Mouse (Mus musculus): ENCODE measurements around the gene Slc7a8. TPM values are rescaled to one million over a fixed set of nuclear protein-coding genes. Genes with fewer than 3 reads are reported as not detected.

Slc7a8 gene
- polyA plus RNA-seq, 1 experiment from 2014 or later, result 2.8 TPM

DNA sequence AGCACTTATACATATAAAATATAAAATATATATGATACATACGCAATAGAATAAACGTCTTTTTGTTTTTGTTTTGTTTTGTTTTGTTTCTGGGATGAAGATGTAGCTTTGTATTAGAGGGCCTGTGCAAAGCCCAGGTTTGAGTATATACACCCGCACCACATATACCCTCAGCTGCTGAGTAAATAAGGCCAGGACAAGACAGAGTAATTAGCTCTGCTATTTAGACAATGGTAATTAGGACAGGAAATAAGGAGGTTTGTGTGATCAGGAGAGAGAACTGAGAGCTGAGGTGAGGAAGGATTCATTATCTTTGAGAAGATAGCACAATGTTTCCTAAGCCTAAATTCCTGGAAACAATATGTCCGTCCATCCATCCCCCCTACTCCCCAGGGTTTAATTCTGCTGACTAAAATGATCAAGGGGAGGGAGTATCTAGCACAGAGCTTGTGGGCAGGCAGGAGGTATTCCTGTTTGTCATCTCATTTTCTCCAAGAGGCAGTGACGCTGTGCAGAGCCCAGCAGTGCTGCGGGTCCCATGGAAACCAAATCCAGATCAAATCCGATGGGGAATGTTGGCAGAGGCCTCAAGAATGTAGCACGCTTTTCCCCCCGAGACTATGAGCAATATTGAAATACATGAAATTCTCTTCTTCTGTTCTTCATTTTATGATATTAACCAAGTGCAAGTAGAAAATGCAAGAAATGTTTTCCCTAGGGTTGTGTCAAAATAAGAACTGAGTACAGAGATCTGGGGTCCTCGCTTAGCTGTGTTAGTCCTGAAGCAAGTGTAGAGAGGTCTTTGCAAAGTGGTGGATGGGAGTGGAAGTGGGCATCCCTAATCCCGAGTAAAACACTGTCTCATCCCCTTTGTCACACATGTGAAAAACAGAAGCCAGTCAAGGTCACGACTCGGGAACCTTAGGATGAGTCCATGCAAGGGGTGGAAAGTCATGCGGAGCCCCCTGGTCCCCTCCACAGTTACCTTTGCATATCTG, 44.9 kb downstream of the Slc7a8 start:
- H3K27ac ChIP-seq (ENCODE audit: low read depth, low read length), result no peak overlapping the region
- H3K9ac ChIP-seq (ENCODE audit: low read depth, low read length), result no peak overlapping the region
- no peaks in the 10 kb centered on the region for H3K4me1 ChIP-seq (replicated peaks; ENCODE audit: control insufficient read depth, insufficient read depth, low read length)
- no peak overlapping the region for H3K4me2 ChIP-seq (replicated peaks; ENCODE audit: low read depth, low read length)
- no peak for DNase-seq (ENCODE audit: low spot score)
- no peak for ATAC-seq (ENCODE audit: low FRiP score)
- no peaks in the 10 kb centered on the region for H3K9me3 ChIP-seq (ENCODE audit: control insufficient read depth, low read length)
- H3K4me3 ChIP-seq (ENCODE audit: low read depth, low read length), result no peak overlapping the region
- WGBS, result 73% methylated on average over 14 of the region's 14 CpGs
- no peaks in the 10 kb centered on the region for H3K36me3 ChIP-seq (ENCODE audit: control insufficient read depth, insufficient read depth, low read length)
- no peaks in the 10 kb centered on the region for H3K27me3 ChIP-seq (ENCODE audit: control insufficient read depth, insufficient read depth, low read length)

DNA sequence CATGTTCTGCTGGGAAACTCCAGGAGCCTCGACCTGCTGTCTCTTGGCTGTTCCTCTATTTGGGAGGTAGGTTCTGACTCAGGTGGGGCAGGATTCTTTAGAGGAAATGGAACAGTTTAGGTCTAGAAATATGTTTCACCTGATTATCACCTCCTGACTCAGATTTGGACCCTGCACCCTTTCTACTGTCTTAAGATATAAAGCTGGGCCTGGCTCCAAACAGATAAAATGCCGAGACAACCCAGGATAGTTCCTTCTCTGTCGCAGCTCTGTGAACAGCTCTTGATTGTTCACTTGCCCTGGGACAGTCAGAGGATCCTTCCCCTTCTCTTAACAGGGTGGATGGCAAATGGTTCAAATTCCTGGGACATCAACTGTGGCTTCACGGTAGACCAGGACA, 46.5 kb downstream of the Slc7a8 start:
- ATAC-seq (ENCODE audit: low FRiP score) (no peak), DNase-seq (ENCODE audit: low spot score) (no peak)
- WGBS, result 72% methylated on average over 4 of the region's 4 CpGs
- Histone ChIP-seq H3K27ac (ENCODE audit: low read depth, low read length) (no peak overlapping the region), H3K27me3 (ENCODE audit: control insufficient read depth, insufficient read depth, low read length) (no peaks in the 10 kb centered on the region), H3K9me3 (ENCODE audit: control insufficient read depth, low read length) (no peaks in the 10 kb centered on the region), H3K9ac (ENCODE audit: low read depth, low read length) (no peak overlapping the region), H3K36me3 (ENCODE audit: control insufficient read depth, insufficient read depth, low read length) (no peaks in the 10 kb centered on the region), H3K4me1 (replicated peaks; ENCODE audit: control insufficient read depth, insufficient read depth, low read length) (no peaks in the 10 kb centered on the region), H3K4me3 (ENCODE audit: low read depth, low read length) (no peak overlapping the region), H3K4me2 (replicated peaks; ENCODE audit: low read depth, low read length) (no peak overlapping the region)

- H3K36me3 ChIP-seq (ENCODE audit: control insufficient read depth, insufficient read depth, low read length), result no peaks in the 10 kb centered on the region
- no peak overlapping the region for H3K9ac ChIP-seq (ENCODE audit: low read depth, low read length)
- H3K4me1 ChIP-seq (replicated peaks; ENCODE audit: control insufficient read depth, insufficient read depth, low read length), result no peaks in the 10 kb centered on the region
- WGBS, result 82% methylated on average over 4 of the region's 4 CpGs
- H3K4me3 ChIP-seq (ENCODE audit: low read depth, low read length), result no peak overlapping the region
- ATAC-seq (ENCODE audit: low FRiP score) (no peak), DNase-seq (ENCODE audit: low spot score) (no peak)
- no peaks in the 10 kb centered on the region for H3K9me3 ChIP-seq (ENCODE audit: control insufficient read depth, low read length)
- no peaks in the 10 kb centered on the region for H3K27me3 ChIP-seq (ENCODE audit: control insufficient read depth, insufficient read depth, low read length)
- no peak overlapping the region for H3K27ac ChIP-seq (ENCODE audit: low read depth, low read length)
- H3K4me2 ChIP-seq (replicated peaks; ENCODE audit: low read depth, low read length), result no peak overlapping the region
Measured at GRCm38 (mm10) chr14:54734004-54734403, 47.7 kb downstream of the Slc7a8 start.

DNA sequence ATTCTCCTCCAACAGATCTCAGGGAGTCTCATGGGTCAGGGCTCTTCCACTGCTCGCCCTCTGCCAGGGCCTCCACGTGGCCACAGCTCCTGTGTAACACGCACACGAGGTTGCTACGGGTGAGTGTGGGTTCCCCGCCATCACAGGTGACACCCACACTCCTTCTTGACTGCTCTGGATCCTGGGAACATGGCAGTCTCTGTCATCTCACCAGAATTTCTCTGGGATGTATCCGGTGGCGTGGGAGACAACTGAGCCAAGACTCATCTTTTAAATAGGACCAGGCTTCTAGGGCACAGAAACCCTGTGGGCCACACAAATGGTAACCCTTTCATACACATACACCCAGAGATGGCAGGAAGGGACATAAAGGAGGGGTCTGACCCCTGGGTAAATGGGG, 49.5 kb downstream of the Slc7a8 start:
- Histone ChIP-seq H3K9me3 (ENCODE audit: control insufficient read depth, low read length) (no peaks in the 10 kb centered on the region), H3K4me1 (replicated peaks; ENCODE audit: control insufficient read depth, insufficient read depth, low read length) (no peaks in the 10 kb centered on the region), H3K36me3 (ENCODE audit: control insufficient read depth, insufficient read depth, low read length) (no peaks in the 10 kb centered on the region), H3K4me3 (ENCODE audit: low read depth, low read length) (no peak overlapping the region), H3K4me2 (replicated peaks; ENCODE audit: low read depth, low read length) (no peak overlapping the region), H3K27me3 (ENCODE audit: control insufficient read depth, insufficient read depth, low read length) (no peaks in the 10 kb centered on the region), H3K9ac (ENCODE audit: low read depth, low read length) (no peak overlapping the region), H3K27ac (ENCODE audit: low read depth, low read length) (no peak overlapping the region)
- ATAC-seq (ENCODE audit: low FRiP score) (no peak), DNase-seq (ENCODE audit: low spot score) (no peak)
- 91% methylated on average over 8 of the region's 8 CpGs for WGBS

DNA sequence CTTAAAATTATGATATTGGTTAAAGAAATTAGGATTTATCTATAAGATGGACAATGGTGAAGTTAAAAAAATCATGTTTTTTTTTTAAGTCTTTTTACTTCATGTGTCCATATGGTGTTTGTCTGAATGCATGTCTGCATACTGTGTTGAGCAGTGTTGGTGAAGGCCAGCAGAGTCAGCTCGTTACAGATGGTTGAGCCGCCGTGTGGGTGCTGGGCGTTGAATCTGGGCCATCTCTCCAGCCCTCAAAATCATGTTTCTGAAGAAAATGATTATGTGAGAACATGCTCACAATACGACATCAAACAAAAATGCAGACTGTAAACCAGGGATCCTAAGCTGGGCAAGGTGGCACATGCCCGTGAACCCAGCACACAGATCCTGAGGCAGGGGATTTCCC, 51.4 kb downstream of the Slc7a8 start:
- H3K9me3 ChIP-seq (ENCODE audit: control insufficient read depth, low read length), result no peaks in the 10 kb centered on the region
- no peak overlapping the region for H3K27ac ChIP-seq (ENCODE audit: low read depth, low read length)
- DNase-seq (ENCODE audit: low spot score), result no peak
- no peak overlapping the region for H3K4me3 ChIP-seq (ENCODE audit: low read depth, low read length)
- H3K36me3 ChIP-seq (ENCODE audit: control insufficient read depth, insufficient read depth, low read length), result no peaks in the 10 kb centered on the region
- H3K9ac ChIP-seq (ENCODE audit: low read depth, low read length), result no peak overlapping the region
- ATAC-seq (ENCODE audit: low FRiP score), result no peak
- H3K4me1 ChIP-seq (replicated peaks; ENCODE audit: control insufficient read depth, insufficient read depth, low read length), result no peaks in the 10 kb centered on the region
- H3K4me2 ChIP-seq (replicated peaks; ENCODE audit: low read depth, low read length), result no peak overlapping the region
- 94% methylated on average over 6 of the region's 6 CpGs for WGBS
- H3K27me3 ChIP-seq (ENCODE audit: control insufficient read depth, insufficient read depth, low read length), result no peaks in the 10 kb centered on the region

DNA sequence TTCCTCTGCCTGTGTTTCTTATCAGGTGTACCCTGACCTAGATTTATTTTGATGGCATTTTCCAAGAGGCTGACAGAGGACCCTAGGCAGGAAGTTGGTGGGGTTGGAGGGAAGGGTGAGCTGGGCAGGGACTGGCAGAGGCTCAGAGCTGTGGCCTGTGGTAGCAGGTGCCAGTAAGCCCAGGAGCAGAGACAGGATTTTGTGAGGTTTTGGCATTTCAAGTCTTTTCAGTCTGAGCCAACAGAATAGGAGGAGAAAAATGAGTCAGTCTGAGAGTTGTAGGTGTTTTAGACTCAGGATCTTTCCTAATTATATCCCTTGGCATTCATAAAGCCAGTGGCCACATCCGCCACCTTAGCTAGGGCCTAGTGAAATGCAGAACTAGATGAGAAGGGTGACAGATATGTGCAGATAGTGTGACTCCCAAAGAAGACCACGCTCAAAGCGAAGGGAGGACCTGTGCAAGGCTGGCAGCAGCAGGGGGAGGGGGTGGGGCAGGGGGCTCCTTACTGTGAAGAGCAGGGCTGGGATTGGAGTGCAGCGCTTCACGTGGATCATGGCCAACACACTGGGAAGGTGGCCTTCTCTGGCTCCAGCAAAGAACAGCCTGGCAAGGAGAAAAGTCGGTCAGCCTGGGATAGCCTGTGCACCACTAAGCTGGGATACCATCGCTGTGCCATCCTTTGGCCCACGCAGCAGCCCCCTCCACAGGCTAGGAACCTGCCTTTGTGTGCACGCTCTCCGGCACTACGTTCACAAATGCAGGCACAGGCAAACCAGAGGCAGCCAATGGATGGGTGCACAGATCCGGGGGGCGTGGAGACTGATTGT, 52.7 kb downstream of the Slc7a8 start:
- Histone ChIP-seq H3K36me3 (ENCODE audit: control insufficient read depth, insufficient read depth, low read length) (no peaks in the 10 kb centered on the region), H3K4me2 (replicated peaks; ENCODE audit: low read depth, low read length) (no peak overlapping the region), H3K9ac (ENCODE audit: low read depth, low read length) (no peak overlapping the region), H3K27ac (ENCODE audit: low read depth, low read length) (no peak overlapping the region), H3K9me3 (ENCODE audit: control insufficient read depth, low read length) (no peaks in the 10 kb centered on the region), H3K27me3 (ENCODE audit: control insufficient read depth, insufficient read depth, low read length) (no peaks in the 10 kb centered on the region), H3K4me1 (replicated peaks; ENCODE audit: control insufficient read depth, insufficient read depth, low read length) (no peaks in the 10 kb centered on the region), H3K4me3 (ENCODE audit: low read depth, low read length) (no peak overlapping the region)
- DNase-seq (ENCODE audit: low spot score) (no peak), ATAC-seq (ENCODE audit: low FRiP score) (no peak)
- WGBS, result 61% methylated on average over 13 of the region's 13 CpGs

DNA sequence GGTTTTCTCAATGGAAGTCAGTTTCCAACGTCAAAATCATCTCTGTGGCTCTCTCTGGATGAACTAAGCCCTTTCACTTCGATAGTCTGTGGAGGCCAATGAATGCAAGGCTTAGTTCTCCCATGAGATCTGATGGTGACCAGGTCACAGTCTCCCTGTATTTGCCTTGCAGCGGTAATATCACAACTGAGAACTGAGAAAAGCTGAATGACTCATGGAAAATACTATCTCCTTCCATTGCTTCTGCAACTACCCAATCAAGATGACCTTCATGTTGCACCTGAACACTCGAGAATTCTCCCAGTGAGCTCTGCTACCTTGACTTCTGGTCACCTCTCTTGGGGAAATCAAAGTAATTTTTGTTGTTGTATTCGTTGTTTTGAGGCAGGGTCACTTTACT, 54.2 kb downstream of the Slc7a8 start:
- DNase-seq (ENCODE audit: low spot score) (no peak), ATAC-seq (ENCODE audit: low FRiP score) (no peak)
- Histone ChIP-seq H3K9me3 (ENCODE audit: control insufficient read depth, low read length) (no peaks in the 10 kb centered on the region), H3K4me3 (ENCODE audit: low read depth, low read length) (no peak overlapping the region), H3K36me3 (ENCODE audit: control insufficient read depth, insufficient read depth, low read length) (no peaks in the 10 kb centered on the region), H3K4me1 (replicated peaks; ENCODE audit: control insufficient read depth, insufficient read depth, low read length) (no peaks in the 10 kb centered on the region), H3K27me3 (ENCODE audit: control insufficient read depth, insufficient read depth, low read length) (no peaks in the 10 kb centered on the region), H3K4me2 (replicated peaks; ENCODE audit: low read depth, low read length) (no peak overlapping the region), H3K9ac (ENCODE audit: low read depth, low read length) (no peak overlapping the region), H3K27ac (ENCODE audit: low read depth, low read length) (no peak overlapping the region)
- WGBS, result 74% methylated on average over 5 of the region's 5 CpGs

GRCm38 (mm10) chr14:54724049-54724448, 57.7 kb downstream of the Slc7a8 start:
- DNase-seq (ENCODE audit: low spot score), result no peak
- 89% methylated on average over 6 of the region's 6 CpGs for WGBS
- Histone ChIP-seq H3K27ac (ENCODE audit: low read depth, low read length) (no peak overlapping the region), H3K9me3 (ENCODE audit: control insufficient read depth, low read length) (no peaks in the 10 kb centered on the region), H3K4me1 (replicated peaks; ENCODE audit: control insufficient read depth, insufficient read depth, low read length) (no peaks in the 10 kb centered on the region), H3K27me3 (ENCODE audit: control insufficient read depth, insufficient read depth, low read length) (no peaks in the 10 kb centered on the region), H3K4me2 (replicated peaks; ENCODE audit: low read depth, low read length) (no peak overlapping the region), H3K4me3 (ENCODE audit: low read depth, low read length) (no peak overlapping the region), H3K36me3 (ENCODE audit: control insufficient read depth, insufficient read depth, low read length) (no peaks in the 10 kb centered on the region), H3K9ac (ENCODE audit: low read depth, low read length) (no peak overlapping the region)
- ATAC-seq (ENCODE audit: low FRiP score), result no peak
